Mouse (Mus musculus) testis, adult 10 weeks (tissue): ENCODE data around the gene Ppp1r32. TPM values are rescaled to one million over a fixed set of nuclear protein-coding genes. Genes with fewer than 3 reads are reported as not detected.

ENCODE experiments used
- polyA plus RNA-seq: library from polyadenylated mRNA; stranded (reverse); fragments of 350-450 nt; fragmentation: Illumina TruSeq; extraction: RNeasy Lipid Tissue Mini Kit (QIAGEN cat#74804); gene quantifications from one replicate; pipeline ENCODE4 v1.2.3, GENCODE M21; 2014; ENCODE audit warnings: low read depth, low replicate concordance

Gene Ppp1r32
- 26.0 TPM for polyA plus RNA-seq

DNA sequence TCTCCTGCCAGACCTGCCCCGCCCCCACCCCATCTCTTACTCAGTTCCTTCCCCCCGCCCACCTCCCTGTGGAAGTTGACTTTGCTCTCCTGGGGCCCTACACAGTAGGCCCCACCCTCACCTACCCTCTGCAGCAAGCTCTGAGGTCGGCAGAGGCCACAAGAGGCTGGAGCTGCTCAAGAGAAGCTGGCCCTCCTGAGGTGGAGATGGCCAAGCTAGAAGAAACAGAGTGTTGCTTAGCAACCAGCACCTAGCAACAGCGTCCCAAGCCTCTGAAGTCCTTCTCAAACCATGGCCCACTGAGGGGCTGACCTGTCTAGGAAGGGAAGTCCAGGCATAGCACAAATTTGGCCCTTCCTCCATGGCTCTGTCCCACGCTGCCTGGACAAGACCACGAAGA lies at the start of gene Ppp1r32:
Ppp1r32 (minus strand) TSS at position 226 of the 400 bp plus-strand sequence.

GRCm38 (mm10) chr19:10525910-10526309 lies 43.2 kb upstream of the Ppp1r32 start, which contains the start of gene Sdhaf2:
Gene Sdhaf2, minus strand, starts transcription at chr19:10526142.

GRCm38 (mm10) chr19:10525106-10525901 lies 42.6 kb upstream of the Ppp1r32 start, which contains the start of gene Cpsf7:
Gene Cpsf7, plus strand, starts transcription at chr19:10525266.

GRCm38 (mm10) chr19:10456752-10457483 lies 25.8 kb downstream of the Ppp1r32 start, which contains the start of gene Lrrc10b:
Gene Lrrc10b, minus strand, starts transcription at chr19:10457473.

Other genes with a start within 250 kb of the Ppp1r32 start
- gene Myrf, start 242.2 kb downstream of the Ppp1r32 start, polyA plus RNA-seq: 0.36 TPM
- gene Dagla, start 178.1 kb downstream of the Ppp1r32 start, polyA plus RNA-seq: 0.04 TPM
- 3.8 TPM for gene Syt7, start 93.8 kb downstream of the Ppp1r32 start, polyA plus RNA-seq
- 1.8 TPM for gene Lrrc10b, start 25.5 kb downstream of the Ppp1r32 start, polyA plus RNA-seq
- gene Cpsf7, start 42.3 kb upstream of the Ppp1r32 start, polyA plus RNA-seq: 42.4 TPM
- gene Sdhaf2, start 43.2 kb upstream of the Ppp1r32 start, polyA plus RNA-seq: 31.7 TPM
- 8.5 TPM for gene Tmem216, start 73.3 kb upstream of the Ppp1r32 start, polyA plus RNA-seq
- gene Cyb561a3, start 94.2 kb upstream of the Ppp1r32 start, polyA plus RNA-seq: 3.3 TPM
- 16.5 TPM for gene Tmem138, start 94.4 kb upstream of the Ppp1r32 start, polyA plus RNA-seq
- 101 TPM for gene Ddb1, start 122.4 kb upstream of the Ppp1r32 start, polyA plus RNA-seq
- 31.6 TPM for gene Tkfc, start 122.7 kb upstream of the Ppp1r32 start, polyA plus RNA-seq
- 0.17 TPM for gene Vwce, start 151.3 kb upstream of the Ppp1r32 start, polyA plus RNA-seq
- gene Pga5, start 195.1 kb upstream of the Ppp1r32 start, polyA plus RNA-seq: not detected
- 3.4 TPM for gene Vps37c, start 205.8 kb upstream of the Ppp1r32 start, polyA plus RNA-seq